Mouse (Mus musculus) hindbrain, embryonic 12.5 days (tissue): ENCODE measurements at regions not wholly inside any gene's neighbourhood (a gene's known extent, or its start where the extent isn't known, plus 50 kb on each side); places are given as distances from the start of the nearest gene placed in this dataset.

ENCODE experiments used
- ATAC-seq: fragments of 200-750 bp; cut with Nextera tagmentation; 2 replicates; pipeline ENCODE4 v1.8.0; 2017; ENCODE audit warnings: moderate TSS enrichment; ENCODE audit not compliant: low FRiP score
- H3K27ac ChIP-seq: fragments of 300-500 bp; sonication (generic); 2 replicates; pipeline ENCODE4 v1.5.1; 2016; ENCODE audit warnings: mild to moderate bottlenecking
- H3K27me3 ChIP-seq: fragments of 300-500 bp; sonication (generic); 2 replicates; pipeline ENCODE4 v1.6.1; 2016; ENCODE audit warnings: mild to moderate bottlenecking
- H3K36me3 ChIP-seq: fragments of 300-500 bp; sonication (generic); 2 replicates; pipeline ENCODE4 v1.6.1; 2016; ENCODE audit warnings: mild to moderate bottlenecking
- H3K4me1 ChIP-seq: fragments of 300-500 bp; sonication (generic); 2 replicates; pipeline ENCODE4 v1.6.1; 2016
- H3K4me2 ChIP-seq: fragments of 300-500 bp; sonication (generic); replicated peaks from 2 replicates; pipeline ENCODE4 v1.6.1; 2016; ENCODE audit warnings: mild to moderate bottlenecking
- H3K4me3 ChIP-seq: fragments of 300-500 bp; sonication (generic); 2 replicates; pipeline ENCODE4 v1.5.1; 2016; ENCODE audit warnings: mild to moderate bottlenecking
- H3K9ac ChIP-seq: fragments of 300-500 bp; sonication (generic); 2 replicates; pipeline ENCODE4 v1.6.1; 2016; ENCODE audit warnings: mild to moderate bottlenecking, moderate library complexity
- H3K9me3 ChIP-seq: fragments of 300-500 bp; sonication (generic); replicated peaks from 2 replicates; pipeline ENCODE4 v1.6.1; 2016; ENCODE audit warnings: mild to moderate bottlenecking
- WGBS: fragments of 180-500 bp; shearing (Covaris S2); methylation state at CpG from one replicate; pipeline ENCODE4 v1.1.7; 2016; 5-methylcytosine and 5-hydroxymethylcytosine counted together

DNA sequence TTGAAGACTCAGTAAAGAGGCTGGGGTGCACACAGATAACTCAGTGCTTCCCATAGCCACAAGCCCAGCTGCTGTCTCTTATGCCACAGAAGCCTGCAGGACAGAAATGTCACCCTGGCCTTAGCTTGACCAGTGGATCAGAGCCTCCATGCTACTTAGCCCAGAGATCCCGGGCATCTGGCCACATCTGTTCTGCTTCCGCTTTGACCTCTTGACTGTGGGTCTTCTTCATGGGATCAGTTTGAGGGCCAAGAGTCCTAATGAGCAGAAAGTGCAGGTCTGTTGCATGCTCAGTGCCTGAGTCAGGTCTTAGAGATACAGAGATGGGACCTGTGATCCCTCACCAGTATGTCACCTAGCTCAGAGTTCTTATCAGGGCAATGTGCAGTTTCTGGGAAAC, 85.5 kb upstream of the Twist2 start:
- Histone ChIP-seq H3K4me1 (no peaks in the 10 kb centered on the region), H3K9me3 (no peaks in the 10 kb centered on the region), H3K27me3 (no peaks in the 10 kb centered on the region), H3K9ac (no peak overlapping the region), H3K4me2 (no peak overlapping the region), H3K36me3 (no peaks in the 10 kb centered on the region), H3K27ac (no peak overlapping the region), H3K4me3 (no peak overlapping the region)
- ATAC-seq = no peak
- WGBS = 94% methylated on average over 2 of the region's 2 CpGs

- Histone ChIP-seq H3K36me3 (no peaks in the 10 kb centered on the region), H3K27ac (no peak overlapping the region), H3K4me2 (no peak overlapping the region), H3K9me3 (no peaks in the 10 kb centered on the region), H3K4me1 (no peaks in the 10 kb centered on the region), H3K9ac (no peak overlapping the region), H3K4me3 (no peak overlapping the region), H3K27me3 (no peaks in the 10 kb centered on the region)
- WGBS = 88% methylated on average over 2 of the region's 2 CpGs
- ATAC-seq = no peak
These were observed 84.4 kb upstream of the Twist2 start for GRCm38 (mm10) chr1:91716836-91717235.

GRCm38 (mm10) chr1:91717961-91718360, 83.3 kb upstream of the Twist2 start:
- Histone ChIP-seq H3K9ac (no peak overlapping the region), H3K9me3 (no peaks in the 10 kb centered on the region), H3K27ac (no peak overlapping the region), H3K36me3 (no peaks in the 10 kb centered on the region), H3K27me3 (no peaks in the 10 kb centered on the region), H3K4me2 (no peak overlapping the region), H3K4me1 (no peaks in the 10 kb centered on the region), H3K4me3 (no peak overlapping the region)
- WGBS = 82% methylated on average over 8 of the region's 8 CpGs
- ATAC-seq = no peak

DNA sequence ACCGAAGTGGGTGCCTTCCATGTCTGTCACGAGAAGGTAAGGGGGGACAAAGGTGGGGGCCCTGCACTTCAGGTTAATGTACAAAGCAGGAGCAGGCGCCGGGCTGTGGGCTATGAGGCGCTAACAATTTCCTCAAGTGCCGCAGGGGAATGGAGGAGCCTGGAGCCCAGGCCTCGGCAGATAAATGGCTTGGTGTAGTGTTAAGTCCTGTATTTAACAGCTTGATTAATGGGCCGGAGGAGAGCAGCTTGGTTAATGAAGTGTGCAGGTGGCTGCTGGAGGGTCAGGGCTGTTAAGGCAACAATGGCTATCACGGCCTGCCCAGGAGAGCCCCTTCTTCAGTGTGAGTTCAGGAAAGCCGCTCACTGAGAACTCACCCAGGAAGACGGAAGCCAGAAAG, 72.0 kb upstream of the Twist2 start:
- Histone ChIP-seq H3K4me1 (0 out of 2 replicates have a peak, but pooled peaks cover 3% of the 10 kb centered on the region), H3K9me3 (no peaks in the 10 kb centered on the region), H3K9ac (no peak overlapping the region), H3K27ac (no peak overlapping the region), H3K4me2 (no peak overlapping the region), H3K27me3 (peaks cover 26% of the 10 kb centered on the region), H3K36me3 (no peaks in the 10 kb centered on the region), H3K4me3 (no peak overlapping the region)
- 63% methylated on average over 11 of the region's 11 CpGs for WGBS
- peak; percentile 32; the same call in 1 of the 2 replicates for ATAC-seq

DNA sequence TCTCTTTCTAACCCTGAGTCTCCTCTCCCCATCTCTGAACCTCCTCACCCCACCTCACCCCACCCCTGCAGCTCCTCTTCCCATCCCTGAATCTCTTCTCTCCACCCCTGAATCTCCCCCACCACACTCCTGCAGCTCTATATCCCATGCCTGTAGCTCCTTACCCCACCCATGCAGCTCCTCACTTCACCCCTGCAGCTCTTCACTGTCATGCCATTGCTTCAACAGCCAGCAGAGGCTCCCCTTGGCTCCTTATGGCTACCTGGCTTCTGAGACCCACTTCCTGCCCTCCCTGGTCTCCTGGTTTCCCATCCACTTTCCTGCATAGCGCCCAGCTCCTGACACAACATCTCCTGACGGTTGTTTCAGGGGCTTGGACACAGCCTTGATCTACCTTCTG, 71.0 kb upstream of the Twist2 start:
- Histone ChIP-seq H3K4me1 (0 out of 2 replicates have a peak, but pooled peaks cover 3% of the 10 kb centered on the region), H3K27me3 (peaks cover 35% of the 10 kb centered on the region), H3K36me3 (no peaks in the 10 kb centered on the region), H3K27ac (no peak overlapping the region), H3K4me2 (no peak overlapping the region), H3K9ac (no peak overlapping the region), H3K9me3 (no peaks in the 10 kb centered on the region), H3K4me3 (no peak overlapping the region)
- 83% methylated on average over 2 of the region's 2 CpGs for WGBS
- no peak for ATAC-seq

GRCm38 (mm10) chr1:91731703-91732102, 69.6 kb upstream of the Twist2 start:
- Histone ChIP-seq H3K27me3 (peaks cover 37% of the 10 kb centered on the region), H3K4me1 (0 out of 2 replicates have a peak, but pooled peaks cover 3% of the 10 kb centered on the region), H3K4me3 (no peak overlapping the region), H3K9ac (no peak overlapping the region), H3K4me2 (no peak overlapping the region), H3K36me3 (no peaks in the 10 kb centered on the region), H3K27ac (no peak overlapping the region), H3K9me3 (no peaks in the 10 kb centered on the region)
- ATAC-seq = no peak
- 77% methylated on average over 13 of the region's 13 CpGs for whole genome bisulfite sequencing

DNA sequence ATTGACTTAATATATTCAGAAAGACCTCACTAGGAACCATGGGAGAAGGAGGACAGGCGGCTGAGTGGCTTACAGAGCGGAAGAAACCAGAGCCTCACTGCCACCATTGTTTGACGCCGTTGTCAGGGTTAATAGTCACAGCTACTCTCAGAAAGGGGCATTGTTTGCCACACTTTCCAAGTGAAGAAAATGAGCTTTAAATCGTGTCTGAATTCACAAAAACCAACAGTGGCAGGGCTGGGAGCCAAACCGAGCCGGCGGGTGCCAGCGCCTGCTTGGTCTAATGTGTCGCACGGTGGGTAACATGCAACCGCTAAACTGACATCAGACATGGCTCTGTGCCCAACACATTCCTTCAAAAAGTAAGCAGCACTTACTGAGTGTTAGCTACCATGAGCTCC, 68.8 kb upstream of the Twist2 start:
- H3K4me1 ChIP-seq = 0 out of 2 replicates have a peak, but pooled peaks cover 3% of the 10 kb centered on the region

DNA sequence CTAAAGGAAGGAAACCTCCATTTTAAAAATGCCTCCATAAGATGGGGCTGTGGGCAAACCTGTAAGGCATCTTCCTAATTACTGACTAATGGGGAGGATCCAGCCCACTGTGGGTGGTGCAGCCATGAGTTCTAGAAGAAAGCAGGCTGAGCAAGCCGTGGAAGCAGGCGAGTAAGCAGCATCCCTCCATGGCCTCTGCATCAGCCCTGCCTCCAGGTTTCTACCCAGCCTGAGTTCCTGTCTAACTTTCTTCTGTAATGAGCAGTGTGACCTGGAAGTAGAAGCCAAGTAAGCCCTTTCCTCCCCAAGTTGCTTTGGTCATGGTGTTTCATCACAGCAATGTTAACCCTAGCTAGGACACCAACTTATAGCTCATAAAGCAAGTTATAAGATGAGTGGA, 66.5 kb upstream of the Twist2 start:
- Histone ChIP-seq H3K9ac (no peak overlapping the region), H3K4me1 (no peaks in the 10 kb centered on the region), H3K27me3 (peaks cover 33% of the 10 kb centered on the region), H3K36me3 (no peaks in the 10 kb centered on the region), H3K4me2 (no peak overlapping the region), H3K9me3 (no peaks in the 10 kb centered on the region), H3K27ac (no peak overlapping the region), H3K4me3 (no peak overlapping the region)
- 90% methylated on average over 2 of the region's 2 CpGs for WGBS
- no peak for ATAC-seq

More for the DNA sequence above, 68.8 kb upstream of the Twist2 start:
- H3K27ac ChIP-seq = no peak overlapping the region
- H3K4me3 ChIP-seq = no peak overlapping the region
- no peaks in the 10 kb centered on the region for H3K9me3 ChIP-seq
- no peak overlapping the region for H3K9ac ChIP-seq
- 41% methylated on average over 12 of the region's 12 CpGs for WGBS
- peaks cover 37% of the 10 kb centered on the region for H3K27me3 ChIP-seq
- ATAC-seq = 0 out of 2 replicates have a peak, but pooled peaks have one; percentile 29
- H3K36me3 ChIP-seq = no peaks in the 10 kb centered on the region
- no peak overlapping the region for H3K4me2 ChIP-seq

DNA sequence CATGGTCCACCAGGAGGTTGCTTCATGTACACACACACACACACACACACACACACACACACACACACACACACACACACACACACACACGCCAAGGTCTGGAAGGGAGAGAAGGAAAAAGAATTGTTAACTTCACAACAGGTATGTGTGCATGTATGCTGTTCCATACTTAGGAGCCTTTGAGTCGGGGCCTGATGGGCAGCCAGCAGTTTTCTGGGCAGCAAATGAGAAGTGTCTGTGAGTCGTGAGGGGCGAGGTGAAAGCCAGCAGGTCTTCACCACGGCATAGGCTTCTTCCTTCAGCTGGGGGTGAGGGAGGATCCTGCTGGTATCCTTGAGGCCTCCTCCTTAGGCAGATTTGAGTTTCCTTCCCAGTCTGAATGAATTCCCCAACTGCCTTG, 65.8 kb upstream of the Twist2 start:
- H3K9ac ChIP-seq = no peak overlapping the region
- H3K27me3 ChIP-seq = peaks cover 27% of the 10 kb centered on the region
- no peak overlapping the region for H3K4me3 ChIP-seq
- H3K36me3 ChIP-seq = no peaks in the 10 kb centered on the region
- WGBS = 73% methylated on average over 5 of the region's 5 CpGs
- H3K4me1 ChIP-seq = no peaks in the 10 kb centered on the region
- H3K27ac ChIP-seq = no peak overlapping the region
- H3K9me3 ChIP-seq = no peaks in the 10 kb centered on the region
- H3K4me2 ChIP-seq = no peak overlapping the region
- ATAC-seq = no peak

GRCm38 (mm10) chr1:91740661-91741060, 60.6 kb upstream of the Twist2 start:
- H3K27ac ChIP-seq = no peak overlapping the region
- H3K4me1 ChIP-seq = no peaks in the 10 kb centered on the region
- H3K36me3 ChIP-seq = no peaks in the 10 kb centered on the region
- H3K4me3 ChIP-seq = no peak overlapping the region
- no peak overlapping the region for H3K4me2 ChIP-seq
- no peak overlapping the region for H3K9ac ChIP-seq
- 88% methylated on average over 8 of the region's 8 CpGs for WGBS
- no peaks in the 10 kb centered on the region; the same call in 1 of the 2 replicates for H3K27me3 ChIP-seq
- no peak for ATAC-seq
- H3K9me3 ChIP-seq = no peaks in the 10 kb centered on the region

DNA sequence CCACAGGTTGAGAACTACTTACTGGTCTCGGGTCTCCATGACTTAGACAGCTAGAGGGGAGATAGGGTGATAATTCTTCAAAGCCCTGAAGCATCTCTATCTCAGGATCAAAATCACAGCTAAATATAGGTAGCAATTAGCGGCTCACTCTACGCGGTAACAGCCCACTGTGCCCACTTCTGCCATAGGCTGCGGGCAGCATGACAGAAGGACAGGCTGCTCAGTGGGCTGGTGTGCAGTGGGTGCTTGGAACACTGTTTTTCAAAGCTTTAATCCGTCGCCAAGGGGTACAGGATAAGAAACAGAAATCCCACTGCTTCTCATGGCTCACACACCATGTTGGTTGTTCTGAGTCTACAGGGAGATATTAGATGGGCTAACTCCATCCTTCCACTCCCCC, 59.2 kb upstream of the Twist2 start:
- ATAC-seq = no peak
- 89% methylated on average over 7 of the region's 7 CpGs for WGBS
- H3K9me3 ChIP-seq = no peaks in the 10 kb centered on the region

DNA sequence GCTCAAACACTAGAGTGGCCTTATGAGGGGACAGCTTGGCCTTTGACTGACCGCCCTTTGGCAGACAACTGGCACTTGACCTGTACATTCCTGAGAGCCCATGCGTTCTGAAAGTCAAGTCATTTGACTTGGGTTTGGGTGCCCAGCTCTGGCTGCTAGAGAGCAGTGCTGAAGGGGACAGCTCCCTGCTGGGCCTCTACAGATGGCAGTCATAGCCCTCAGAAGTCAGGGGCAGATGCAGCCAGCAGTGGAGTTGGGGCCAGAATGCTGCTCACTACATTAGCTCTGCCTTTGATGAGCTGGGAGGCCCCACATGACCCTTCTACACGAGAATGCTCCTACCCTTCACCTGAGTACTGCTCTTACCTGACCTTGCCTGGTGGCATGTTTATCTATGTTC, 58.3 kb upstream of the Twist2 start:
- WGBS = 55% methylated on average over 3 of the region's 3 CpGs

More for the DNA sequence above, 59.2 kb upstream of the Twist2 start:
- no peak overlapping the region for H3K27ac ChIP-seq
- no peak overlapping the region for H3K4me2 ChIP-seq
- no peak overlapping the region for H3K4me3 ChIP-seq
- no peaks in the 10 kb centered on the region for H3K36me3 ChIP-seq
- H3K9ac ChIP-seq = no peak overlapping the region
- H3K27me3 ChIP-seq = peaks cover 7% of the 10 kb centered on the region; the same call in 1 of the 2 replicates
- H3K4me1 ChIP-seq = no peaks in the 10 kb centered on the region

DNA sequence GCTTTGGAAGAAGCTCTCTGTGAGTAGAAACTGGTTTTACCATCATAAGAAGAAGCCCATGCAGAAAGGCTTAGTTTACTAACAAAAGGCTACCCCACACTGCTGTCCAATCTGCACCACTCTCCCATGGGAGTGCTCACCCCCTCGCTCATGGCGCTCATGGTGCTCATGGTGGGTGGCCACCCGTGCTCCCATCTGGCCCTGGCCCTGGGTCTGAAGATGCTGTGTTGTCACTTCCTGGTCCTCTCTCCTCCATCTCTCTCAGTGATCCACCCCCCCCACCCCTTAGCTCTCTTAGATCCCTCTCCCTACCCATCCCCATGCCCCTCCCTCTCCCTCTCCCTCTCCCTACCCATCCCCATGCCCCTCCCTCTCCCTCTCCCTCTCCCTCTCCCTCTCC, 57.2 kb upstream of the Twist2 start:
- Histone ChIP-seq H3K4me2 (no peak overlapping the region), H3K27me3 (peaks cover 10% of the 10 kb centered on the region; the same call in 1 of the 2 replicates), H3K27ac (no peak overlapping the region), H3K9ac (no peak overlapping the region), H3K4me1 (peaks cover 4% of the 10 kb centered on the region; the same call in 1 of the 2 replicates), H3K36me3 (no peaks in the 10 kb centered on the region), H3K9me3 (no peaks in the 10 kb centered on the region), H3K4me3 (no peak overlapping the region)
- WGBS = 86% methylated on average over 3 of the region's 3 CpGs
- no peak for ATAC-seq

More for the DNA sequence above, 58.3 kb upstream of the Twist2 start:
- H3K4me1 ChIP-seq = peaks cover 4% of the 10 kb centered on the region; the same call in 1 of the 2 replicates
- no peak for ATAC-seq
- H3K36me3 ChIP-seq = no peaks in the 10 kb centered on the region
- peaks cover 7% of the 10 kb centered on the region; the same call in 1 of the 2 replicates for H3K27me3 ChIP-seq
- H3K27ac ChIP-seq = no peak overlapping the region
- H3K9me3 ChIP-seq = no peaks in the 10 kb centered on the region
- no peak overlapping the region for H3K9ac ChIP-seq
- no peak overlapping the region for H3K4me2 ChIP-seq
- H3K4me3 ChIP-seq = no peak overlapping the region
